Mouse (Mus musculus): ENCODE data around the gene Itga8.

Itga8 gene

DNA sequence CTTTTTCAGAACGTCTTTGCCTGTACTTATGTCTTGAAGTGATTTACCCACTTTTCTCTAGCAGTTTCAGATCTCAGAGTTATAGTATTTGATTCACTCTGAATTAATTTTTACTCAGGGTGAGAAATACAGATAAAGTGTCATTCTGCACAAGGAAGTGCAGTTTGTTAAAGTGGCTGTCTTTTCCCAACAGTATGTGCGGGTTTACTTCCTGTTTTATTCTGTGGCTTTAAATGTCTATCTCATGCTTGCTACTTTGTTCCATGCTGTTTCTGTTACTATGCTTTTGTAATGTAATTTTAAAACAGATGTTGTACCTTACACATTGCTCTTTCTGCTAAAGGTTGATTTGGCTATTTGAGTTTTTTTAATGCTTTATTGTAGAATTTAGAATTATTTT lies 216.2 kb downstream of the Itga8 start:
- no peak for DNase-seq (ENCODE audit: low read depth)

DNA sequence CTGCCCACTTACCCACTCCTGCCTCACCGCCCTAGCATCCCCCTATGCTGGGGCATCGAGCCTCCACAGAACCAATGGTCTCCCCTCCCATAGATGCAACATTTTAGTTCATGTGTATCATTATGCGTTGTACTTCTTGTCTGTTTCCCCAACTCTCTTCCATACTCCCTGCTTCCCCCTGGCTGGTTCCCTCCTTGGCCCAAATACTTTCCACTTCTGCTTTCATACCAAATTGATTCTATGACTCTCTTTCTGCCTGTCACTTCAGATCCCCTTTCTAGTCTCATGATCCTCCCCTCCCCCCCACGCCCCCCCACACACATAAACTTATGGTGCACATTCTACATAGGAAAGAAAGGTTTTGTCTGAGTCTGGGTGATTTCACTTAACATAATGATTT lies 217.4 kb downstream of the Itga8 start:
- no peak for DNase-seq (ENCODE audit: low read depth)

DNA sequence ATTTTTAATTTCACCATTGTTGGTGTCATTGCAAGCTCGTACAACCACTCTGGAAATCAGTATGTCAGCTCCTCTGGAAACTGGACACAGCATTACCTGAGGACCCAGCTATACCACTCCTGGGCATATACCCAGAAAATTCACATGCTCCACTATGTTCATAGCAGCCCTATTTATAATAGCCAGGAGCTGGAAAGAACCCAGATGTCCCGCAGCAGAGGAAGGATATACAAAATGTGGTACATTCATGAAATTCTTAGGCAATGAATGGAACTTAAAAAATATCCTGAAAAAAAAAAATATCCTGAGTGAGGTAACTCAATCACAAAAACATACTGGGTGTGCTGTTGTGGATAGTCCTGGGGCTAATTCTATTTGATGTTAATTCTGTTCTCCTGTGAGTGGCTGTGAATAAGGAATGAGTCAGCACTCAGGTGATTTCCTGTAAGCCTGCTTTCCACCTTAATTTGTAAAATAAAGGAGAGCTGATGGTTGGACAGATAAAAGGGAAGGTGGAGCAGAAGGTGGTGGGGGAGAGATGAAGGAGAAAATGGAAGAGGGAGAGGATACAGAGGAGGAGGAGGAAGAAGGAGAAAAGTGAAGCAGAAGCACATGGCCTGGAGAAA lies 224.3 kb downstream of the Itga8 start:
- DNase-seq (ENCODE audit: low read depth), result no peak

DNA sequence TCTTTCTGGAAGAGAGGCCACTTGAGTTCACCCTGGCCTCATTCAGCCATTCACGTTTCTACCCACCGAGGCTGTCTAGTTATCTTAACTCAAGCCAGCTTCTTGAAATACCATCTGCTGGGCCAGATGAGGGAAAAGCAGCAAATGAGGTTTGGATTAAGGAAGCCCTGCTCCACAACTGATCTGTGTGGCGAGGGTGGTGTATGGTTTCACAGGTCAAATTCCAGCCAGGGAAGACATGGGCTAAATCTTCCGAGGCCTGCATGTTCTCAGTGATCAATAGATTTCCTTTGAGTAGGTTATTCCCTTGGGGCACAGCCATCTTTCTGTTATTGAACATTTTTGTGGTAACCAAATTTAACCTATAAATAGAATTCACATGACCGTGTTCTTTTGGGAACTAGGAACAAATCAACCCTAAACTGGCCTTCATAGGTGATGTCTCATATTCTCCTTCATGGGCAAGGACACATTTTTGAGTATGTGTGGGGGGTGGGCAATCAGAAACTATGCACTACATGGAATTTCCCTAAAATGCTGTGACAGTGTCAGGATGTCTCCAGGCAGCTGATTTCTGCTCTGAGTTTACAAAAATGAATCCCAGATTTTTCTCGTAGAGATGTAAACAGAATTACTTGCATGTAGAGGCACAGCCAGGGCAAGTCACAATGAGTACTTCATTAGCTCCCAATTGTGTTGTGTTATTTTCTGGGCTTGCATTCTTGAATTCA lies 235.9 kb downstream of the Itga8 start:
- DNase-seq (ENCODE audit: low read depth), result no peak

DNA sequence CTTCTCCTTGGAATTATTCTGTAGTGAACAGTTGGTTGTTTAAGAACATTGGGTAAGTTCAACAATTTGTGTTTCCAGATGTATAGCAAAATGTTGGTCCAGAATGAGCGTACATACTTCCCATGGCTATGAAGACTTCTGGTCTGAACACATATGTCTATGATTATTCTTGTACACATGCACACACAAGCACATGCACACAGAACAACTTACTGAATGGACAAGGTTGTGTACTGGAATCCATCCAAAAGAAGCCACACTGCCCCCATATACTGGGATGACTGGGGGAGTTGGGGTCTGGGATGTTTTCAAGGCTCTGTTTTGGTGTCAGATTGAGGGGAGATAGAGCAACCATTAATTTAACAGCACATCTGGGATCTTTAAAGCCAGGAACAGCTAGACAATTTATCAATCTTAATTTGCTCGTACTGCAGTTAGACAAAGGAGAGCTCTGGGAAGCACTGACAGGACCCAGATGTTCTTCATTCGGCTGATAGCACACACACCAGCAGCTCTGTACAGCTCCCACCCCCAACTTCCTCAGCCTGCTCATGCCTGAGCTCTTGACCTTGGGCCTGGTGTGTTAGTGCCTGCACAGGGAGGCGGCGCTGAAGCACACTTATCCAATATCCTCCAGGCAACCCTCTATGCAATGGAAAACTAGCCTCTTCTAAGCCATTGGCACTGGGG lies 241.5 kb downstream of the Itga8 start:
- no peak for DNase-seq (ENCODE audit: low read depth)
